Mouse (Mus musculus) fibroblast of lung, adult 2 months (primary cell): ENCODE measurements around the gene Smyd3.
A peak's percentile ranks its signal among the peaks of the same experiment; 100 is the strongest.
"Not testable (repeated sequence)": the region's sequence is repeated elsewhere in the genome, so short reads cannot be mapped to it uniquely, and the experiment has no call there.

Source experiments
- DNase-seq: peaks from one replicate; pipeline ENCODE4 v3.0.0-alpha.2; 2011; ENCODE audit warnings: low read depth

Gene Smyd3

GRCm38 (mm10) chr1:179374987-179375386 lies 142.9 kb downstream of the Smyd3 start:
- no peak for DNase-seq

- DNase-seq = no peak
Observed at GRCm38 (mm10) chr1:179373911-179374310, 143.9 kb downstream of the Smyd3 start.

GRCm38 (mm10) chr1:179371191-179371590 lies 146.7 kb downstream of the Smyd3 start:
- no peak for DNase-seq

GRCm38 (mm10) chr1:179368426-179369010 lies 149.3 kb downstream of the Smyd3 start:
- DNase-seq = no peak

GRCm38 (mm10) chr1:179361481-179362466 lies 156.1 kb downstream of the Smyd3 start:
- peak; percentile 24 for DNase-seq

- no peak for DNase-seq
Observed at GRCm38 (mm10) chr1:179357111-179357510, 160.7 kb downstream of the Smyd3 start.

DNA sequence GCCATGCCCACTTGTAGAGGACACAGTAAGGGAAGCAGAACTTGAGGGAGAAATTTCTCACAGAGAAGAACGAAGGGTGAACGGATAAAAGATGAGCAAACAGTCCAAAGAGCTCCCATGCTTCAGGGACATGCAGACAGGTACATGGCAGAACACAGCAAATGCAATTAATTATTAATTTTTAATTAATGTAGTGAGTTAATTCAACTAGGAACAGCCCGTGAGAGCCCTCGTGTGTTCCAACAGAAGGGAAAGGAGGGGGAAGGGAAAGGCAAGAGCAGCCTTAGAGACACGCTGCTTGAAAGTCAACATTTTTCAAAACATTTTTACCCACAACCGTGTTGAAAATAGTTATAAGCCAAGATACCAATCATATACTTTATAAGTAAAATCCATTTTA lies 163.6 kb downstream of the Smyd3 start:
- no peak for DNase-seq

DNA sequence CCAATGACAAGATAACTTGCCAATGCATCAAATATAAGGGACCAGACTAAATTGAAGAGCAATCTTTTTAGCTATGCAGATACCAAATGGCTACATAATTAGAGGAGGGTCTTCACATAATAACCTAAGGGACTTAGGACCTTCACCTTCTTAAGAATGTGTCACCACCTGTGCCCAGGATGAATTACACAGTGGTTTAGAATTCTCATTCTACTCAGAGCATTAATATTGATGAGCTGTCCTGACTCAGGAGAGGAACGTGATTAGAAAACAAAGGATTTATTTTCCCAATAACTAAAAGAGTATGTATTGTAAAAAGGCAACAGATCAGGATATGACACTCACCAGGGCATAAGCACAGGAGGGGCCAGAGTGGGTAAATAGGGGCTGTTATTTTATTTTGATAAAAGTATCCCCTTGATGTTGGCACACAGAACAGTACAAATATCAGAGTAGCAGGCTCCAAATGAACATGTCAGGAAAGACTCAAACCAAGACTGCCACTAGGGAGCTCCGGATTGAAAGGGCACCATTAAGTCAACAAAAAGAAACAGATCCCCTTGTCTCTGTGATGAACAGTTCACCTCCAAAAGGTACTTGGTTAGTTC lies 172.4 kb downstream of the Smyd3 start:
- DNase-seq = no peak

DNA sequence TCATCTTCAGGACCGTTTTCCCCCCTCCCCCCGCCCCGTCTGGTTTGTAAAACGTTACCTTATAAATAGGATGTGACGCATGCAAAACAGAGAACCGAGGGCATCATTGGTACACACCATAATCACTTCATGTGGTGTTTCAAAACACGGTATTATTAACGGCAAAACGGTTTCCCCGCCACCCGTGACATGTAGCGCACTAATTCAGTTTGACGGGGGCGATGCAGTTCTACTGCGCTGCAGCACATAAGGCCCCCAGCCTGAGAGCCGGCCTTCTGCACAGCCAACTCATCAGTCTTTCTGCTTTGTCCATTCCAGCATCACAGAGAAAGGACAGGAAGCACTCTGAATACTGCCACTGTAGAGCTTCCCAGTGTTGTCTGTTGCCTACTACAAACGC lies 174.4 kb downstream of the Smyd3 start:
- no peak for DNase-seq

DNA sequence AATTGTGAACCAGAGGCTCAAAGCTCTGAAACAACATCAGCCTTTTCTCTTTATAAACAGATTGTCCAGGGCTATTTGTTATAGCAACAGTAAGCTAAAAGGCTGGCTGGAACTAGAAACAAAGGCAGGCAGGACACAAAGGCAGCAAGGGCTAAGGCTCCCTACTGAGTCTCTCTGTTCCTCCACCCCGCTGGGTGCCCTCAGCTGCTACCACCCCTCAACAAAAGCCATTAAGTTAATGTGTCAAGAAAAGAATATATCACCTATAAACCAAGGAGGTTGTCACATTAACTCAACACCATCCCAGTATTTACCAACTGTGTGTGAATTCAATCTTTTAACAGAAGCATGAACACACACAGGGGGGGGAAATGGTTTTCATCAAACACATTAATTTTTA lies 176.3 kb downstream of the Smyd3 start:
- no peak for DNase-seq

DNA sequence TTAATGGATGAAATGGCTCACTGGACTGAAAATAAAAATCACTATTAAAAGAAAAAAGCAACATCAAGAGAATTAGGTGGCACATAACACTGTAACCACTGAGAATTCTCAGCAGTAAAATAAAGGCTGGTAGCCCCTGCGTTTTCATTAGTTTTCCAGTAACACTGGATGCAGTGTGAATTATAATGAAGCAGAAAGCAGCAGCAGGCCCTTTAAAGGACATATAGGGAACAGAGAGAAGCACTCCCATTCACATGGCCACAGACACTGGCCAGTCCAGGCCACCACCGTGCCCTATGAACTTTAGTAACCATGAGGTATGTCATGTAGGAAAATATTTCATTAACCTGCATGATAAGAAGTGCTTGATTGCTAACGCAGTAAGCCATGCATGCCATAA lies 178.8 kb downstream of the Smyd3 start:
- DNase-seq = no peak

GRCm38 (mm10) chr1:179337529-179337928 lies 180.3 kb downstream of the Smyd3 start:
- DNase-seq = no peak

DNA sequence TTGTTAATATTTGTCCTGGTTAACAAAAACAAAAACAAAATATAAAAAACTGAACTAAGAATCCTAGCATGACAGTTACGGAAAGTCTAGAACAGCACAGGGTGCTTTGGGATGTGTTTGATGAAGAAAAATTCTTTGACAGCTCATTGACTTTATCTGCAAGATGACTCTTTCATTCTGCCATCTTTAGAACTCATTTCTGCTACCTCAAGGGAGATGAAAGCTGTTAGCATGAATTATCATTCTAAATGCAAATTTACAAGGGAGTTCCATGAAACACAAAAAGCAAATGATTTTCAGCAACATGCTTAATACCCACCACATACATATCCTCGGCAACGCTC lies 190.9 kb downstream of the Smyd3 start:
- DNase-seq = no peak

- no peak for DNase-seq
Observed at GRCm38 (mm10) chr1:179326262-179326964, 191.4 kb downstream of the Smyd3 start.

GRCm38 (mm10) chr1:179324271-179324670 lies 193.6 kb downstream of the Smyd3 start:
- no peak for DNase-seq

GRCm38 (mm10) chr1:179313618-179314017 lies 204.2 kb downstream of the Smyd3 start:
- DNase-seq = no peak

DNA sequence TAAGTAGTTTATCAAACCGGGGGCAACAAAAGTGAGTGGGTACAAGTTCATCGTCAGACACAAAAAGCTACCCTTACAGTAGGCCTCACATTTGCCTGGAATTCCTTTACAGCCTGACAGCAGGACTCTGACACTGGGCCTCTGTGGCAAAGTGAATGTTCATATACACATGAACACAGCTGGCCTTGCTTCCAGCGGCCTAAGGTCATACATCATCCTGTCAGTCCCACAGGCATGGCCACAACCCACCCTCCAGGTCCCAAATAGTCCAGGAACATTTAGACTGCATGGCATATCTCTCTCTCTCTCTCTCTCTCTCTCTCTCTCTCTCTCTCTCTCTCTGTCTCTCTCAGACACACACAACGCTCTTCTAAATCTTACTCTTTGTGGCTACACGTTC lies 208.4 kb downstream of the Smyd3 start:
- DNase-seq = no peak

GRCm38 (mm10) chr1:179302446-179303230 lies 215.2 kb downstream of the Smyd3 start:
- no peak for DNase-seq

DNA sequence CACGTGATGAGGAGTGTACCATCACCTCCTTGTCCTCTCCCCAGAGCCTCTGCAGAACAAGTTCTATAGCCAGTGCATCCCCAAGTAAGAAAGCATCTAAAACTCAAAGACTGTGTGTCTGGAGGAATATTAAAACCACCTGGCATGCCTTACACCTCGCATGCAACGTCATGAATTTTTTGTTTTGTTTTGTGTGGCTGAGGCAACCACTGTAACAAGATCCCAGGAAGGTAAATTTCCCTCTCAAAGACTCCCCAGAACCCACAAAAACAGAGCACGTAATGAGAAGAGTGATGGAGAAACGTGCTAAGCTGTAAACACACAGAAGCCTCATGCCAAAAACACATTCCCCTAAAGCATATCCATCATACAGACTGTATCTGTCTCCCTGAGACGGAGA lies 222.2 kb downstream of the Smyd3 start:
- no peak for DNase-seq

DNA sequence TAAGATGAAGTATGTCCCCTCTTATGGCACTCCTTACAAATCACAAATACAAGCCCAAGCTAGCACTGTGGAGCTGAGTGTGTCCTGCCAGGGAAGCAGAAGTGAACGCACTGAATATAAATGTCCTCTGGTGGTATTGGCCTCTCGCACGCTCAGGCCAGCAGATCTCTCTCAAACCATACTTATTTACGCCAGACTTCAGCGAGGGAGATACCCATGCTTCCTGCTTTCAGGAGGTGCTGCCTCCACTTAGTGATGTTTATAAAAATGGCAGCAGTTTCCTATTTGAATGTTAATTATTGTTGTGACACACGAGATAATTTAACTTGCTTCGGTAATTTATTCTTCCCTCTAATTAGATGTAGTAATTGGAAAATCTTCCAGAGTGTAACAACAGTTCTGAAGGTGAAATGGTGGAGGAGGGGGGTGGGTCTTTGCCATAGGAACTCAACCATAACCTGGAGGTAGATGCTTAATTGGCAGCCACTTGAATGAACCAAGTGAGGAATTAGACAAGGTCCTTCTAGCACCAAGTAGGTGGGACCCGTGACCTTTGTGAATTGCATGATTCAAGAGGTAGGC lies 224.0 kb downstream of the Smyd3 start:
- no peak for DNase-seq

- not testable (repeated sequence) for DNase-seq
Observed at GRCm38 (mm10) chr1:179290181-179290580, 227.7 kb downstream of the Smyd3 start.
